Mouse (Mus musculus) Patski (cell line): ENCODE measurements at regions not wholly inside any gene's neighbourhood (a gene's known extent, or its start where the extent isn't known, plus 50 kb on each side); places are given as distances from the start of the nearest gene placed in this dataset.

Experiments
- ATAC-seq: fragments of 100-300 bp; one replicate; pipeline ENCODE4 v1.8.0; 2021
- CTCF ChIA-PET: fragments of 350-600 bp; sonication (Branson Sonifier 250); formaldehyde crosslinking; loops from one replicate; lab custom pipeline; 2022; ENCODE audit warnings: inconsistent platforms; lab: Charles Lee
- POLR2A ChIA-PET: fragments of 350-600 bp; sonication (Branson Sonifier 250); formaldehyde crosslinking; loops from one replicate; lab custom pipeline; 2022; ENCODE audit warnings: antibody characterized with exemption, inconsistent platforms; lab: Charles Lee
- DNase-seq: peaks from one replicate; pipeline ENCODE4 v3.0.0-alpha.2; 2011; ENCODE audit warnings: low read depth, low spot score
- H3K27me3 ChIP-seq: fragments of 371-371 bp; one replicate; pipeline ENCODE4 v1.5.1; 2021
- CTCF ChIP-seq: fragments of 100-300 bp; IDR thresholded peaks from one replicate; pipeline ENCODE4 v1.5.1; 2021
- in situ Hi-C: fragments of 300-500 bp; cut with MboI; formaldehyde crosslinking; loops from 3 replicates; pipeline ENCODE4 v1.11.1; 2018; ENCODE audit warnings: low pct_unique_long_range_greater_than_20kb, mixed read lengths

GRCm38 (mm10) chr14:106669281-106669680, 563.3 kb downstream of the Trim52 start:
- POLR2A ChIA-PET, result no interaction called here
- H3K27me3 ChIP-seq, result no peaks in the 10 kb centered on the region
- in situ Hi-C loops, result no loop called here
- DNase-seq (no peak), ATAC-seq (no peak)
- CTCF ChIA-PET, result no interaction called here
- TF ChIP-seq CTCF, result no peak

GRCm38 (mm10) chr14:106677970-106678369, 572.0 kb downstream of the Trim52 start:
- no peaks in the 10 kb centered on the region for H3K27me3 ChIP-seq
- ChIA-PET POLR2A (no interaction called here), CTCF (no interaction called here)
- in situ Hi-C loops, result no loop called here
- no peak for TF ChIP-seq CTCF
- no peak for DNase-seq
- ATAC-seq, result no peak

GRCm38 (mm10) chr14:106681193-106681592, 575.2 kb downstream of the Trim52 start:
- H3K27me3 ChIP-seq, result no peaks in the 10 kb centered on the region
- CTCF ChIA-PET, result no interaction called here
- DNase-seq (no peak), ATAC-seq (no peak)
- POLR2A ChIA-PET, result no interaction called here
- in situ Hi-C loops, result no loop called here
- no peak for TF ChIP-seq CTCF

- no peak for TF ChIP-seq CTCF
- POLR2A ChIA-PET, result interaction anchor here (0.6 kb wide), 1 partner anchor 76 kb away, joined by 4 read pairs; no protein-coding TSS in a partner anchor
- H3K27me3 ChIP-seq, result no peaks in the 10 kb centered on the region
- CTCF ChIA-PET, result no interaction called here
- DNase-seq (no peak), ATAC-seq (no peak)
- in situ Hi-C loops, result no loop called here
These were observed 581.4 kb downstream of the Trim52 start for GRCm38 (mm10) chr14:106687361-106687760.

GRCm38 (mm10) chr14:106714020-106714419, 608.0 kb downstream of the Trim52 start:
- TF ChIP-seq CTCF, result no peak
- in situ Hi-C loops, result no loop called here
- no peaks in the 10 kb centered on the region for H3K27me3 ChIP-seq
- ATAC-seq, result no peak
- POLR2A ChIA-PET, result no interaction called here
- DNase-seq, result no peak
- CTCF ChIA-PET, result no interaction called here

- no peak for TF ChIP-seq CTCF
- DNase-seq (no peak), ATAC-seq (no peak)
- in situ Hi-C loops, result no loop called here
- ChIA-PET POLR2A (no interaction called here), CTCF (no interaction called here)
- no peaks in the 10 kb centered on the region for H3K27me3 ChIP-seq
These were observed 627.8 kb downstream of the Trim52 start for GRCm38 (mm10) chr14:106733825-106734224.

- no peak for ATAC-seq
- DNase-seq, result no peak
- ChIA-PET POLR2A (no interaction called here), CTCF (no interaction called here)
- TF ChIP-seq CTCF, result no peak
- in situ Hi-C loops, result no loop called here
- no peaks in the 10 kb centered on the region for H3K27me3 ChIP-seq
These were observed 634.9 kb downstream of the Trim52 start for GRCm38 (mm10) chr14:106740857-106741256.

- DNase-seq, result no peak
- no peak for ATAC-seq
- POLR2A ChIA-PET, result no interaction called here
- CTCF ChIA-PET, result no interaction called here
- in situ Hi-C loops, result no loop called here
- H3K27me3 ChIP-seq, result no peaks in the 10 kb centered on the region
- no peak for TF ChIP-seq CTCF
These were observed 654.2 kb downstream of the Trim52 start for GRCm38 (mm10) chr14:106760150-106760549.

- no peak for TF ChIP-seq CTCF
- in situ Hi-C loops, result no loop called here
- ChIA-PET CTCF (no interaction called here), POLR2A (no interaction called here)
- H3K27me3 ChIP-seq, result no peaks in the 10 kb centered on the region
- DNase-seq (no peak), ATAC-seq (no peak)
These were observed 657.1 kb downstream of the Trim52 start for GRCm38 (mm10) chr14:106763089-106763605.

GRCm38 (mm10) chr14:106765884-106766467, 660.0 kb downstream of the Trim52 start:
- in situ Hi-C loops, result no loop called here
- CTCF ChIA-PET, result interaction anchor here (1.5 to 1.7 kb wide), 2 partner anchors 8 to 20 kb away, joined by 5 read pairs; no protein-coding TSS in a partner anchor

More at GRCm38 (mm10) chr14:106765884-106766467, 660.0 kb downstream of the Trim52 start:
- DNase-seq (no peak), ATAC-seq (no peak)
- POLR2A ChIA-PET, result no interaction called here
- H3K27me3 ChIP-seq, result no peaks in the 10 kb centered on the region
- peak; percentile 21 for TF ChIP-seq CTCF
